Mouse (Mus musculus) heart, adult 2 months (tissue): ENCODE measurements at regions not wholly inside any gene's neighbourhood (a gene's known extent, or its start where the extent isn't known, plus 50 kb on each side); places are given as distances from the start of the nearest gene placed in this dataset.

Experiments used
- CTCF ChIP-seq: fragments of 200-600 bp; IDR thresholded peaks from 2 replicates; pipeline ENCODE4 v1.8.1; 2022; ENCODE audit warnings: antibody characterized with exemption, mild to moderate bottlenecking, moderate library complexity
- EP300 ChIP-seq: fragments of 200-500 bp; IDR thresholded peaks from 2 replicates; pipeline ENCODE4 v1.6.1; 2011; ENCODE audit warnings: low read depth, low read length, control low read depth; ENCODE audit not compliant: insufficient read depth

GRCm38 (mm10) chr10:99879362-99879761 lies 119.9 kb upstream of the Csl start:
- no peak for TF ChIP-seq CTCF
- no peak for TF ChIP-seq EP300
